Mouse (Mus musculus): ENCODE measurements around the gene Cd109. TPM values are rescaled to one million over a fixed set of nuclear protein-coding genes. Genes with fewer than 3 reads are reported as not detected.

Gene Cd109
- total and polyA plus RNA-seq, 3 experiments = 0.13 to 0.73 (median 0.52) TPM

- Histone ChIP-seq H3K4me1 (ENCODE audit: control insufficient read depth in 1 of 2, insufficient read depth in 2 of 2) (peaks cover 0 to 8% of the 10 kb centered on the region in 2 experiments; a peak in 1 of 4 replicates), H3K36me3 (replicated peaks in 1 of 2; ENCODE audit: control insufficient read depth in 1 of 2, insufficient read depth in 1 of 2, low read length in 1 of 2) (no peaks in the 10 kb centered on the region), H3K79me2 (replicated peaks; ENCODE audit: control insufficient read depth, extremely low read depth, insufficient read depth, poor library complexity, severe bottlenecking) (no peaks in the 10 kb centered on the region), H3K27ac (ENCODE audit: insufficient read depth, low read depth) (no peak overlapping the region), H3K9ac (ENCODE audit: insufficient read depth, low read depth) (no peak overlapping the region), H3K27me3 (replicated peaks) (no peaks in the 10 kb centered on the region), H3K4me3 (replicated peaks in 1 of 3; ENCODE audit: low read depth in 2 of 3, low read length in 2 of 3, poor library complexity in 1 of 3) (no peak overlapping the region), H3K4me2 (ENCODE audit: insufficient read depth, low read depth, poor library complexity, severe bottlenecking) (no peak overlapping the region), H3K9me3 (replicated peaks; ENCODE audit: low read length) (no peaks in the 10 kb centered on the region)
- no peak for TF ChIP-seq CTCF (conservative IDR thresholded peaks at IDR 0.05 in 1 of 2, IDR thresholded peaks at IDR 0.05 in 1 of 2; ENCODE audit: low read depth in 2 of 2, low read length in 2 of 2)
- no peak for TF ChIP-seq ELF1 (IDR thresholded peaks at IDR 0.05; ENCODE audit: low read depth, low read length)
- TF ChIP-seq MYC (IDR thresholded peaks at IDR 0.05; ENCODE audit: low read depth, low read length) = no peak
- TF ChIP-seq MAFK (IDR thresholded peaks at IDR 0.05; ENCODE audit: insufficient replicate concordance, low read length) = peak; percentile 87
- in situ Hi-C loops (cut with MboI; ENCODE audit: low pct_ligation_motif_present, low pct_unique_long_range_greater_than_20kb, low sequenced_read_pairs) = no loop called here
- DNase-seq (ENCODE audit: extremely low read depth) = no peak
- dilution Hi-C loops (cut with MboI; ENCODE audit: extremely low pct_ligation_motif_present, extremely low pct_unique_long_range_greater_than_20kb, low sequenced_read_pairs) = no loop called here
Observed at GRCm38 (mm10) chr9:78595769-78596555, 19.4 kb upstream of the Cd109 start.

GRCm38 (mm10) chr9:78596834-78597233 is 18.5 kb upstream of the Cd109 start:
- Histone ChIP-seq H3K79me2 (replicated peaks; ENCODE audit: control insufficient read depth, extremely low read depth, insufficient read depth, poor library complexity, severe bottlenecking) (no peaks in the 10 kb centered on the region), H3K36me3 (replicated peaks in 1 of 2; ENCODE audit: control insufficient read depth in 1 of 2, insufficient read depth in 1 of 2, low read length in 1 of 2) (no peaks in the 10 kb centered on the region), H3K9me3 (replicated peaks; ENCODE audit: low read length) (no peaks in the 10 kb centered on the region), H3K4me1 (ENCODE audit: control insufficient read depth in 1 of 2, insufficient read depth in 2 of 2) (peaks cover 0 to 8% of the 10 kb centered on the region in 2 experiments; a peak in 1 of 4 replicates), H3K27ac (ENCODE audit: insufficient read depth, low read depth) (no peak overlapping the region), H3K4me2 (ENCODE audit: insufficient read depth, low read depth, poor library complexity, severe bottlenecking) (no peak overlapping the region), H3K9ac (ENCODE audit: insufficient read depth, low read depth) (no peak overlapping the region), H3K4me3 (replicated peaks in 1 of 3; ENCODE audit: low read depth in 2 of 3, low read length in 2 of 3, poor library complexity in 1 of 3) (no peak overlapping the region), H3K27me3 (replicated peaks) (no peaks in the 10 kb centered on the region)
- TF ChIP-seq NRF1 (IDR thresholded peaks at IDR 0.05; ENCODE audit: low read depth, low read length) (no peak), MXI1 (IDR thresholded peaks at IDR 0.05; ENCODE audit: low read depth, low read length) (no peak), CTCF (conservative IDR thresholded peaks at IDR 0.05 in 1 of 2, IDR thresholded peaks at IDR 0.05 in 1 of 2; ENCODE audit: low read depth in 2 of 2, low read length in 2 of 2) (peak; percentile 84 to 91), CHD2 (IDR thresholded peaks at IDR 0.05; ENCODE audit: low read length) (no peak), ETS1 (conservative IDR thresholded peaks at IDR 0.05; ENCODE audit: low read depth, low read length) (no peak), MAX (IDR thresholded peaks at IDR 0.05; ENCODE audit: low read length) (no peak), ZKSCAN1 (IDR thresholded peaks at IDR 0.05; ENCODE audit: borderline replicate concordance, low read depth, low read length) (no peak), SIN3A (IDR thresholded peaks at IDR 0.05; ENCODE audit: low read length) (no peak), SMC3 (IDR thresholded peaks at IDR 0.05; ENCODE audit: low read depth, low read length) (peak; percentile 69), RAD21 (IDR thresholded peaks at IDR 0.05; ENCODE audit: low read depth, low read length) (peak; percentile 71)
- in situ Hi-C loops (cut with MboI; ENCODE audit: low pct_ligation_motif_present, low pct_unique_long_range_greater_than_20kb, low sequenced_read_pairs) = no loop called here
- DNase-seq (ENCODE audit: extremely low read depth) = peak; percentile 54
- dilution Hi-C loops (cut with MboI; ENCODE audit: extremely low pct_ligation_motif_present, extremely low pct_unique_long_range_greater_than_20kb, low sequenced_read_pairs) = no loop called here

Data from CH12.LX (cell line).